In the genomic region with DNA sequence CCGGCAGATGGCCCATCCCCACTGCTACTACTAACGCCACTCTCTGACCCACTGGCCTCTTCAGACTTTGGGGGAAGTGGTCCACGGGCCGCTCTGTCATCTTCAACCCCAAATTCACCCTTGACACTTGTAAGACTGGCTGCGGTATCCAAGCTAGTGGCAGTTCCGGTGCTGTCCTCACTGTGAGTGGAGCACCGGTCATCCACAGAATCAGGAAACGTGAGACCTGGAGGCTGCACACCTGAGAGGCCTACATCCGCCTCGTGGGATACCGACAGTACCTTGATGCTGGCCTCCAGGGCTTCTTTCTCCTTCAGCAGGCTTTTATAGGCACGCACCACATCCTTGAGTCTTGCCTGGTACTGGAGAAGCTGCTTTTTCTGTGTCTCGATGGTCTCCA, we compare ENCODE assay signal across 8 mouse cellular contexts. TPM values are rescaled to one million over a fixed set of nuclear protein-coding genes. Genes with fewer than 3 reads are reported as not detected.
A peak's percentile ranks its signal among the peaks of the same experiment; 100 is the strongest.
DNase-seq lines count a peak whose midpoint lies in the region; ATAC-seq and TF ChIP-seq lines count a peak whose summit lies in the region.

No protein-coding gene starts in this region.

- DNase-seq in heart, adult 18-20 months: no peak
- no peak for DNase-seq in MEL (ENCODE audit: low read depth, low spot score)
- no peak for DNase-seq in midbrain, embryonic 11.5 days (ENCODE audit: low spot score, missing footprints)
- DNase-seq in left cerebral cortex, adult 9 months (ENCODE audit: low spot score in 2 of 2): no peak
- DNase-seq in adrenal gland, adult 8-10 months: no peak
- DNase-seq in natural killer cell, adult 2 months (ENCODE audit: low spot score in 2 of 2): no peak

- TF ChIP-seq RAD21 in MEL (IDR thresholded peaks at IDR 0.05; ENCODE audit: low read depth, low read length): no peak

- peak overlapping the region; percentile 82 for H3K4me3 ChIP-seq in heart, embryonic 15.5 days
- peak overlapping the region; percentile 82 to 89 for H3K4me3 ChIP-seq in MEL (ENCODE audit: control insufficient read depth in 1 of 2, insufficient read depth in 1 of 2, low read depth in 2 of 2, low read length in 2 of 2)
- peak overlapping the region; percentile 65 for H3K4me3 ChIP-seq in hindbrain, embryonic 12.5 days
- peak overlapping the region; percentile 59 for H3K4me3 ChIP-seq in midbrain, embryonic 11.5 days (ENCODE audit: low read depth, low read length)

- H3K4me1 ChIP-seq in heart, embryonic 15.5 days (replicated peaks): peaks cover 61% of the 10 kb centered on the region
- peaks cover 2 to 32% of the 10 kb centered on the region in 2 experiments for H3K4me1 ChIP-seq in MEL (ENCODE audit: control insufficient read depth in 1 of 2, insufficient read depth in 2 of 2, low read length in 2 of 2)
- H3K4me1 ChIP-seq in hindbrain, embryonic 12.5 days: peaks cover 38% of the 10 kb centered on the region
- peaks cover 27% of the 10 kb centered on the region for H3K4me1 ChIP-seq in midbrain, embryonic 11.5 days (ENCODE audit: control insufficient read depth, insufficient read depth, low read length)

- H3K9me3 ChIP-seq in heart, embryonic 15.5 days (replicated peaks): no peaks in the 10 kb centered on the region
- no peaks in the 10 kb centered on the region for H3K9me3 ChIP-seq in MEL (replicated peaks; ENCODE audit: insufficient read depth, low read length)
- no peaks in the 10 kb centered on the region for H3K9me3 ChIP-seq in hindbrain, embryonic 12.5 days (replicated peaks)
- H3K9me3 ChIP-seq in midbrain, embryonic 11.5 days (ENCODE audit: control insufficient read depth, low read length): no peaks in the 10 kb centered on the region

- ATAC-seq in heart, embryonic 15.5 days (replicated peaks; ENCODE audit: insufficient number of reproducible peaks, insufficient read depth, low FRiP score, low read depth): no peak
- ATAC-seq in hindbrain, embryonic 12.5 days (ENCODE audit: low FRiP score): no peak
- no peak for ATAC-seq in midbrain, embryonic 11.5 days (ENCODE audit: low FRiP score)

- peak overlapping the region; percentile 63 for H3K9ac ChIP-seq in heart, embryonic 15.5 days
- peak overlapping the region; percentile 75 for H3K9ac ChIP-seq in MEL (ENCODE audit: control insufficient read depth, low read depth, low read length, poor library complexity, severe bottlenecking)
- peak overlapping the region; percentile 75 for H3K9ac ChIP-seq in hindbrain, embryonic 12.5 days
- peak overlapping the region; percentile 70 for H3K9ac ChIP-seq in midbrain, embryonic 11.5 days (ENCODE audit: low read length)

- peak overlapping the region; percentile 77 for H3K4me2 ChIP-seq in heart, embryonic 15.5 days
- H3K4me2 ChIP-seq in hindbrain, embryonic 12.5 days (replicated peaks): peak overlapping the region; percentile 96
- H3K4me2 ChIP-seq in midbrain, embryonic 11.5 days: peak overlapping the region; percentile 94

- H3K27me3 ChIP-seq in heart, embryonic 15.5 days: no peaks in the 10 kb centered on the region
- H3K27me3 ChIP-seq in MEL (ENCODE audit: control insufficient read depth in 1 of 2, insufficient read depth in 2 of 2, low read length in 2 of 2): no peaks in the 10 kb centered on the region
- no peaks in the 10 kb centered on the region for H3K27me3 ChIP-seq in hindbrain, embryonic 12.5 days
- H3K27me3 ChIP-seq in midbrain, embryonic 11.5 days (ENCODE audit: control insufficient read depth, insufficient read depth, low read length): no peaks in the 10 kb centered on the region

- TF ChIP-seq EP300 in MEL (IDR thresholded peaks at IDR 0.05; ENCODE audit: low read depth in 1 of 2, low read length in 2 of 2): no peak

- no peak for TF ChIP-seq POLR2A in MEL (IDR thresholded peaks at IDR 0.05; ENCODE audit: control insufficient read depth in 1 of 2, insufficient read depth in 1 of 2, low read depth in 1 of 2, low read length in 2 of 2, poor library complexity in 1 of 2)

- peaks cover 34% of the 10 kb centered on the region for H3K36me3 ChIP-seq in heart, embryonic 15.5 days
- H3K36me3 ChIP-seq in MEL (ENCODE audit: control insufficient read depth in 1 of 2, insufficient read depth in 2 of 2, low read length in 2 of 2): peaks cover 0 to 17% of the 10 kb centered on the region in 2 experiments; a peak in 3 of 4 replicates
- H3K36me3 ChIP-seq in hindbrain, embryonic 12.5 days: peaks cover 42% of the 10 kb centered on the region
- no peaks in the 10 kb centered on the region; the same call in 1 of the 2 replicates for H3K36me3 ChIP-seq in midbrain, embryonic 11.5 days (ENCODE audit: control insufficient read depth, insufficient read depth, low read length)

- 14% methylated on average over 13 of the region's 13 CpGs for WGBS in heart, embryonic 15.5 days
- 19% methylated on average over 13 of the region's 13 CpGs for WGBS in hindbrain, embryonic 12.5 days
- WGBS in midbrain, embryonic 11.5 days: 22% methylated on average over 13 of the region's 13 CpGs

- no peak for TF ChIP-seq CTCF in MEL (IDR thresholded peaks at IDR 0.05 in 2 of 3, conservative IDR thresholded peaks at IDR 0.05 in 1 of 3; ENCODE audit: control insufficient read depth in 1 of 3, insufficient read depth in 1 of 3, low read depth in 2 of 3, low read length in 3 of 3, poor library complexity in 1 of 3, severe bottlenecking in 1 of 3)

- H3K79me2 ChIP-seq in MEL (ENCODE audit: control insufficient read depth, insufficient read depth, low read length, poor library complexity): peaks cover 13% of the 10 kb centered on the region

- H3K27ac ChIP-seq in heart, embryonic 15.5 days: peak overlapping the region; percentile 60; the same call in 1 of the 2 replicates
- H3K27ac ChIP-seq in MEL (ENCODE audit: control insufficient read depth, low read depth, low read length): no peak overlapping the region
- no peak overlapping the region for H3K27ac ChIP-seq in hindbrain, embryonic 12.5 days
- no peak overlapping the region for H3K27ac ChIP-seq in midbrain, embryonic 11.5 days (ENCODE audit: low read depth, low read length)

TF ChIP-seq in MEL, 35 proteins besides CTCF, POLR2A, EP300 and RAD21 (continues in another document):
- TF ChIP-seq ZNF384 (IDR thresholded peaks at IDR 0.05; ENCODE audit: low read depth, low read length): no peak
- no peak for TF ChIP-seq ZKSCAN1 (IDR thresholded peaks at IDR 0.05; ENCODE audit: low read depth, low read length)
- TF ChIP-seq KAT2A (conservative IDR thresholded peaks at IDR 0.05; ENCODE audit: low read depth, low read length): no peak
- TF ChIP-seq NELFE (IDR thresholded peaks at IDR 0.05; ENCODE audit: low read depth, low read length): no peak
- TF ChIP-seq ZMIZ1 (IDR thresholded peaks at IDR 0.05; ENCODE audit: low read depth, low read length): no peak
- TF ChIP-seq BHLHE40 (IDR thresholded peaks at IDR 0.05; ENCODE audit: borderline replicate concordance, low read depth, low read length): no peak

RNA-seq across cellular contexts. Expression of a gene that starts 2.5 kb away (rescaled TPM):
- 231 and 273 TPM in 2 replicates for polyA plus RNA-seq in heart, embryonic 15.5 days (2015; fragmentation: Nextera tagmentation; extraction: Ambion mirVana)
- total RNA-seq in heart, adult 18-20 months (2021): 100 to 1,000 TPM; 143 to 170 TPM
- 89.4 and 92.8 TPM in 2 replicates for total RNA-seq in MEL (2012; rRNA removed)
- 100 to 1,000 TPM in 1 of 2 experiments, not detected in 1; 292 TPM for polyA plus RNA-seq in MEL (2012; ENCODE audit: insufficient read depth in 1 of 2, insufficient read length in 2 of 2, low read depth in 1 of 2, low replicate concordance in 2 of 2, missing spikeins in 1 of 2)
- polyA plus RNA-seq in hindbrain, embryonic 12.5 days (2016; fragmentation: Nextera tagmentation; extraction: Ambion mirVana): 325 and 330 TPM in 2 replicates
- polyA plus RNA-seq in midbrain, embryonic 11.5 days (2014; fragmentation: Nextera tagmentation; extraction: Ambion mirVana): 307 and 332 TPM in 2 replicates
- 100 to 1,000 TPM; 150 to 160 (median 155) TPM for total RNA-seq in adrenal gland, adult 8-10 months (2022)

RNA-seq across cellular contexts. Expression of a gene that starts 6.7 kb away (rescaled TPM):
- not detected in 2 replicates for polyA plus RNA-seq in heart, embryonic 15.5 days (2015; fragmentation: Nextera tagmentation; extraction: Ambion mirVana)
- total RNA-seq in heart, adult 18-20 months (2021): not detected
- total RNA-seq in MEL (2012; rRNA removed): not detected in 2 replicates
- polyA plus RNA-seq in MEL (2012; ENCODE audit: insufficient read depth in 1 of 2, insufficient read length in 2 of 2, low read depth in 1 of 2, low replicate concordance in 2 of 2, missing spikeins in 1 of 2): not detected
- not detected in 2 replicates for polyA plus RNA-seq in hindbrain, embryonic 12.5 days (2016; fragmentation: Nextera tagmentation; extraction: Ambion mirVana)
- not detected in 2 replicates for polyA plus RNA-seq in midbrain, embryonic 11.5 days (2014; fragmentation: Nextera tagmentation; extraction: Ambion mirVana)
- total RNA-seq in adrenal gland, adult 8-10 months (2022): under 1 TPM in 1 of 4 experiments, not detected in 3; 0.16 TPM

RNA-seq across cellular contexts. Expression of a gene that starts 7.3 kb away (rescaled TPM):
- polyA plus RNA-seq in heart, embryonic 15.5 days (2015; fragmentation: Nextera tagmentation; extraction: Ambion mirVana): 5.9 and 9.1 TPM in 2 replicates
- 1 to 10 TPM; 8.6 to 9.4 TPM for total RNA-seq in heart, adult 18-20 months (2021)
- total RNA-seq in MEL (2012; rRNA removed): 6.7 and 9.2 TPM in 2 replicates
- polyA plus RNA-seq in MEL (2012; ENCODE audit: insufficient read depth in 1 of 2, insufficient read length in 2 of 2, low read depth in 1 of 2, low replicate concordance in 2 of 2, missing spikeins in 1 of 2): 1 to 10 TPM in 1 of 2 experiments, not detected in 1; 9.0 TPM
- polyA plus RNA-seq in hindbrain, embryonic 12.5 days (2016; fragmentation: Nextera tagmentation; extraction: Ambion mirVana): 16.0 and 16.4 TPM in 2 replicates
- polyA plus RNA-seq in midbrain, embryonic 11.5 days (2014; fragmentation: Nextera tagmentation; extraction: Ambion mirVana): 8.2 and 8.9 TPM in 2 replicates
- 10 to 100 TPM; 17.4 to 20.6 (median 18.6) TPM for total RNA-seq in adrenal gland, adult 8-10 months (2022)

RNA-seq across cellular contexts. Expression of a gene that starts 23.1 kb away (rescaled TPM):
- 12.7 and 13.3 TPM in 2 replicates for polyA plus RNA-seq in heart, embryonic 15.5 days (2015; fragmentation: Nextera tagmentation; extraction: Ambion mirVana)
- total RNA-seq in heart, adult 18-20 months (2021): 10 to 100 TPM; 10.2 to 14.0 TPM
- 36.3 and 43.2 TPM in 2 replicates for total RNA-seq in MEL (2012; rRNA removed)
- polyA plus RNA-seq in MEL (2012; ENCODE audit: insufficient read depth in 1 of 2, insufficient read length in 2 of 2, low read depth in 1 of 2, low replicate concordance in 2 of 2, missing spikeins in 1 of 2): 10 to 100 TPM; 41.6 to 71.9 TPM
- polyA plus RNA-seq in hindbrain, embryonic 12.5 days (2016; fragmentation: Nextera tagmentation; extraction: Ambion mirVana): 21.7 and 22.9 TPM in 2 replicates
- 33.0 and 33.5 TPM in 2 replicates for polyA plus RNA-seq in midbrain, embryonic 11.5 days (2014; fragmentation: Nextera tagmentation; extraction: Ambion mirVana)
- total RNA-seq in adrenal gland, adult 8-10 months (2022): 10 to 100 TPM; 23.5 to 27.8 (median 23.9) TPM

RNA-seq across cellular contexts. Expression of a gene that starts 28.3 kb away (rescaled TPM):
- not detected in 2 replicates for polyA plus RNA-seq in heart, embryonic 15.5 days (2015; fragmentation: Nextera tagmentation; extraction: Ambion mirVana)
- not detected for total RNA-seq in heart, adult 18-20 months (2021)
- total RNA-seq in MEL (2012; rRNA removed): not detected in 2 replicates
- not detected for polyA plus RNA-seq in MEL (2012; ENCODE audit: insufficient read depth in 1 of 2, insufficient read length in 2 of 2, low read depth in 1 of 2, low replicate concordance in 2 of 2, missing spikeins in 1 of 2)
- not detected in 2 replicates for polyA plus RNA-seq in hindbrain, embryonic 12.5 days (2016; fragmentation: Nextera tagmentation; extraction: Ambion mirVana)
- not detected in 2 replicates for polyA plus RNA-seq in midbrain, embryonic 11.5 days (2014; fragmentation: Nextera tagmentation; extraction: Ambion mirVana)
- total RNA-seq in adrenal gland, adult 8-10 months (2022): not detected
